Mouse (Mus musculus): ENCODE data around the gene Cox19. TPM values are rescaled to one million over a fixed set of nuclear protein-coding genes. Genes with fewer than 3 reads are reported as not detected.

Cox19 gene
- total and polyA plus RNA-seq, 2 experiments from 2014 or later, result 88.6 to 123 TPM

- Histone ChIP-seq H3K36me3 (replicated peaks; ENCODE audit: control insufficient read depth, insufficient read depth, low read length) (peaks cover 9% of the 10 kb centered on the region), H3K4me1 (ENCODE audit: control insufficient read depth, insufficient read depth) (peaks cover 5% of the 10 kb centered on the region; the same call in 1 of the 2 replicates), H3K4me2 (ENCODE audit: low read depth, low read length) (no peak overlapping the region), H3K4me3 (ENCODE audit: low read depth, low read length) (no peak overlapping the region), H3K27me3 (ENCODE audit: control insufficient read depth, insufficient read depth, low read length) (no peaks in the 10 kb centered on the region), H3K9me3 (replicated peaks; ENCODE audit: control insufficient read depth, low read length) (no peaks in the 10 kb centered on the region), H3K9ac (replicated peaks; ENCODE audit: low read depth, low read length) (no peak overlapping the region), H3K27ac (ENCODE audit: low read depth) (no peak overlapping the region)
- ATAC-seq (ENCODE audit: insufficient read depth, low read depth) (peak; percentile 34), DNase-seq (ENCODE audit: low spot score) (peak; percentile 78)
- WGBS, result 22% methylated on average over 8 of the region's 8 CpGs
- peak; percentile 98 for TF ChIP-seq CTCF (IDR thresholded peaks at IDR 0.05; ENCODE audit: low read depth)
- no peak for TF ChIP-seq EP300 (IDR thresholded peaks at IDR 0.05; ENCODE audit: low read depth)
Observed at GRCm38 (mm10) chr5:139331742-139332141, 19.5 kb downstream of the Cox19 start.

- Histone ChIP-seq H3K36me3 (replicated peaks; ENCODE audit: control insufficient read depth, insufficient read depth, low read length) (no peaks in the 10 kb centered on the region), H3K27me3 (ENCODE audit: control insufficient read depth, insufficient read depth, low read length) (peaks cover 8% of the 10 kb centered on the region), H3K9me3 (replicated peaks; ENCODE audit: control insufficient read depth, low read length) (no peaks in the 10 kb centered on the region), H3K4me3 (ENCODE audit: low read depth, low read length) (no peak overlapping the region), H3K27ac (ENCODE audit: low read depth) (no peak overlapping the region), H3K4me2 (ENCODE audit: low read depth, low read length) (no peak overlapping the region), H3K9ac (replicated peaks; ENCODE audit: low read depth, low read length) (no peak overlapping the region), H3K4me1 (ENCODE audit: control insufficient read depth, insufficient read depth) (peaks cover 5% of the 10 kb centered on the region; the same call in 1 of the 2 replicates)
- no peak for DNase-seq (ENCODE audit: low spot score)
- WGBS, result 75% methylated on average over 7 of the region's 7 CpGs
- no peak for ATAC-seq (ENCODE audit: insufficient read depth, low read depth)
- no peak for TF ChIP-seq EP300 (IDR thresholded peaks at IDR 0.05; ENCODE audit: low read depth)
- no peak for TF ChIP-seq CTCF (IDR thresholded peaks at IDR 0.05; ENCODE audit: low read depth)
Observed at GRCm38 (mm10) chr5:139330766-139331165, 20.5 kb downstream of the Cox19 start.

GRCm38 (mm10) chr5:139327634-139328020 lies 23.6 kb downstream of the Cox19 start:
- Histone ChIP-seq H3K27ac (ENCODE audit: low read depth) (no peak overlapping the region), H3K9me3 (replicated peaks; ENCODE audit: control insufficient read depth, low read length) (no peaks in the 10 kb centered on the region), H3K4me1 (ENCODE audit: control insufficient read depth, insufficient read depth) (peaks cover 10% of the 10 kb centered on the region; the same call in 1 of the 2 replicates), H3K36me3 (replicated peaks; ENCODE audit: control insufficient read depth, insufficient read depth, low read length) (no peaks in the 10 kb centered on the region), H3K9ac (replicated peaks; ENCODE audit: low read depth, low read length) (no peak overlapping the region), H3K27me3 (ENCODE audit: control insufficient read depth, insufficient read depth, low read length) (peaks cover 35% of the 10 kb centered on the region), H3K4me3 (ENCODE audit: low read depth, low read length) (no peak overlapping the region), H3K4me2 (ENCODE audit: low read depth, low read length) (no peak overlapping the region)
- 52% methylated on average over 7 of the region's 7 CpGs for WGBS
- TF ChIP-seq EP300 (IDR thresholded peaks at IDR 0.05; ENCODE audit: low read depth) (no peak), CTCF (IDR thresholded peaks at IDR 0.05; ENCODE audit: low read depth) (no peak)
- ATAC-seq (ENCODE audit: insufficient read depth, low read depth) (no peak), DNase-seq (ENCODE audit: low spot score) (no peak)

GRCm38 (mm10) chr5:139326986-139327633 lies 24.1 kb downstream of the Cox19 start:
- 70% methylated on average over 7 of the region's 7 CpGs for WGBS
- no peak for TF ChIP-seq EP300 (IDR thresholded peaks at IDR 0.05; ENCODE audit: low read depth)
- TF ChIP-seq CTCF (IDR thresholded peaks at IDR 0.05; ENCODE audit: low read depth), result no peak
- DNase-seq (ENCODE audit: low spot score), result no peak
- Histone ChIP-seq H3K9me3 (replicated peaks; ENCODE audit: control insufficient read depth, low read length) (no peaks in the 10 kb centered on the region), H3K4me2 (ENCODE audit: low read depth, low read length) (no peak overlapping the region), H3K36me3 (replicated peaks; ENCODE audit: control insufficient read depth, insufficient read depth, low read length) (no peaks in the 10 kb centered on the region), H3K27ac (ENCODE audit: low read depth) (no peak overlapping the region), H3K4me1 (ENCODE audit: control insufficient read depth, insufficient read depth) (peaks cover 6% of the 10 kb centered on the region; the same call in 1 of the 2 replicates), H3K9ac (replicated peaks; ENCODE audit: low read depth, low read length) (no peak overlapping the region), H3K4me3 (ENCODE audit: low read depth, low read length) (no peak overlapping the region), H3K27me3 (ENCODE audit: control insufficient read depth, insufficient read depth, low read length) (peaks cover 36% of the 10 kb centered on the region)
- no peak for ATAC-seq (ENCODE audit: insufficient read depth, low read depth)

DNA sequence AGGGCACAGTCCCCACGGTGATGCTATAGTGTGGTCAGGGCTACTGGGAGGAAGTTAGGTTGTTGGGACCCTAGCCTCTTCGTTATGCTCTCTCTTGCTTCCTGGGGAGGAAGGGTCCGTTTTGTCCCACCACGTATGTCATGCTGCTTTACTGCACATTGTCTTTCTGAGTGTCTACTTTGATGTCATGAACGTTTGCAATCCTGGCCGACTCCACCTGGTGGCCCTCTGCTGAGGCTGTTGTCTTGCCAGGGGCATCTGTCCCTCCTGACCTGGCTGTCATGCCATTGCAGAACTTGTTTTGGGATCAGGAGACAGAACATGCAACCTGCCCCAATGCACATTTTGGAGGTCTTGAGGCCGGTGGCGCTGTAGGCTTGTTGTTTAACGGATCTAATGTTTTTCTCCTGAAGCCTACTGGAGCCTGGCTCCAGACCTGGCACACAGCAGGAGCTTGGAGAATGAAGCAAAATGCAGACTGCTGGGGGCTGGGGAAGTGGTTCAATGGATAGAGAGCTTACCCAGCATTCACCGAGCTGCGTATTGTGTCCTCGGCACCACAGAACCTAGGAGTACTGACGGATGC lies 25.0 kb downstream of the Cox19 start:
- Histone ChIP-seq H3K4me1 (ENCODE audit: control insufficient read depth, insufficient read depth) (peaks cover 6% of the 10 kb centered on the region; the same call in 1 of the 2 replicates), H3K27me3 (ENCODE audit: control insufficient read depth, insufficient read depth, low read length) (peaks cover 36% of the 10 kb centered on the region), H3K4me2 (ENCODE audit: low read depth, low read length) (no peak overlapping the region), H3K9me3 (replicated peaks; ENCODE audit: control insufficient read depth, low read length) (no peaks in the 10 kb centered on the region), H3K36me3 (replicated peaks; ENCODE audit: control insufficient read depth, insufficient read depth, low read length) (no peaks in the 10 kb centered on the region), H3K9ac (replicated peaks; ENCODE audit: low read depth, low read length) (no peak overlapping the region), H3K4me3 (ENCODE audit: low read depth, low read length) (no peak overlapping the region), H3K27ac (ENCODE audit: low read depth) (no peak overlapping the region)
- 68% methylated on average over 13 of the region's 13 CpGs for WGBS
- no peak; the same call in 1 of the 2 replicates for TF ChIP-seq CTCF (IDR thresholded peaks at IDR 0.05; ENCODE audit: low read depth)
- TF ChIP-seq EP300 (IDR thresholded peaks at IDR 0.05; ENCODE audit: low read depth), result no peak
- no peak for ATAC-seq (ENCODE audit: insufficient read depth, low read depth)
- no peak for DNase-seq (ENCODE audit: low spot score)

Data from heart, postnatal 0 days (tissue).